Mouse (Mus musculus): ENCODE results near the gene Fbxl21.

GRCm38 (mm10) chr13:56556701-56557100 lies 34.4 kb downstream of the Fbxl21 start:
- TF ChIP-seq CTCF (IDR thresholded peaks at IDR 0.05; ENCODE audit: low read depth, low read length) (no peak), POLR2A (IDR thresholded peaks at IDR 0.05; ENCODE audit: borderline replicate concordance, low read depth, low read length) (no peak)

All from bone marrow macrophage, adult 2 months (primary cell).